Mouse (Mus musculus): ENCODE measurements around the gene Olfr668.
"Not testable (repeated sequence)": the region's sequence is repeated elsewhere in the genome, so short reads cannot be mapped to it uniquely, and the experiment has no call there.

Gene Olfr668

GRCm38 (mm10) chr7:104927957-104928356 is at the start of gene Olfr668:
Gene Olfr668, minus strand, starts transcription at chr7:104928057.
- no peak for DNase-seq

- DNase-seq: not testable (repeated sequence)
These were observed 44.6 kb upstream of the Olfr668 start for GRCm38 (mm10) chr7:104972507-104972906.

GRCm38 (mm10) chr7:104962520-104962919 is 34.7 kb upstream of the Olfr668 start, which contains the start of gene Olfr670:
Gene Olfr670, minus strand, starts transcription at chr7:104962620.
- DNase-seq: no peak

GRCm38 (mm10) chr7:104950234-104950633 is 22.4 kb upstream of the Olfr668 start:
- not testable (repeated sequence) for DNase-seq

GRCm38 (mm10) chr7:104933940-104934339 is 6.1 kb upstream of the Olfr668 start, which contains the start of gene Olfr669:
Gene Olfr669, plus strand, starts transcription at chr7:104934240.
- no peak for DNase-seq

- DNase-seq: no peak
These were observed 6.5 kb downstream of the Olfr668 start, which contains the start of gene Olfr667 for GRCm38 (mm10) chr7:104921382-104921781. Gene Olfr667, minus strand, starts transcription at chr7:104921482.

- DNase-seq: no peak
These were observed 32.0 kb downstream of the Olfr668 start, which contains the start of gene Olfr666 for GRCm38 (mm10) chr7:104895852-104896251. Gene Olfr666, minus strand, starts transcription at chr7:104895952.

GRCm38 (mm10) chr7:104877731-104878130 is 50.1 kb downstream of the Olfr668 start, which contains the start of gene Olfr665:
Gene Olfr665, plus strand, starts transcription at chr7:104878031.
- DNase-seq: no peak

Measured in lung, postnatal 10 days (tissue).